Mouse (Mus musculus): ENCODE data around the gene Fam167b.

- no peak for TF ChIP-seq EP300 (IDR thresholded peaks at IDR 0.05; ENCODE audit: low read depth)
- no peak for TF ChIP-seq CTCF (IDR thresholded peaks at IDR 0.05; ENCODE audit: low read depth)
Observed at GRCm38 (mm10) chr4:129550295-129550694, 28.1 kb downstream of the Fam167b start.
